Mouse (Mus musculus) splenic B cell, adult 2 months (primary cell): Measurements from ENCODE around the gene Tnfaip2.

Experiments
- DNase-seq: peaks from one replicate; pipeline ENCODE4 v3.0.0-alpha.2; 2011; ENCODE audit warnings: low read depth, low spot score
- H3K27me3 ChIP-seq: 2 replicates; pipeline ENCODE4 v1.6.1; 2012; ENCODE audit warnings: mild to moderate bottlenecking, low read length, moderate library complexity, mixed read lengths; ENCODE audit not compliant: control insufficient read depth, poor library complexity, insufficient read depth, severe bottlenecking
- H3K36me3 ChIP-seq: 2 replicates; pipeline ENCODE4 v1.6.1; 2012; ENCODE audit warnings: mild to moderate bottlenecking, low read length, moderate library complexity, mixed read lengths; ENCODE audit not compliant: control insufficient read depth, poor library complexity, insufficient read depth, severe bottlenecking

The Tnfaip2 gene

GRCm38 (mm10) chr12:111442309-111443010, at the start of gene Tnfaip2:
TSS of gene Tnfaip2 (plus strand) at chr12:111442469.
- DNase-seq = peak; percentile 42
- Histone ChIP-seq H3K27me3 (no peaks in the 10 kb centered on the region), H3K36me3 (no peaks in the 10 kb centered on the region)

- Histone ChIP-seq H3K36me3 (no peaks in the 10 kb centered on the region), H3K27me3 (no peaks in the 10 kb centered on the region)
- DNase-seq = no peak
These were observed 48.3 kb upstream of the Tnfaip2 start for GRCm38 (mm10) chr12:111394008-111394407.

- no peaks in the 10 kb centered on the region for H3K27me3 ChIP-seq
- no peaks in the 10 kb centered on the region for H3K36me3 ChIP-seq
- DNase-seq = no peak
These were observed 45.3 kb upstream of the Tnfaip2 start for GRCm38 (mm10) chr12:111396997-111397396.

DNA sequence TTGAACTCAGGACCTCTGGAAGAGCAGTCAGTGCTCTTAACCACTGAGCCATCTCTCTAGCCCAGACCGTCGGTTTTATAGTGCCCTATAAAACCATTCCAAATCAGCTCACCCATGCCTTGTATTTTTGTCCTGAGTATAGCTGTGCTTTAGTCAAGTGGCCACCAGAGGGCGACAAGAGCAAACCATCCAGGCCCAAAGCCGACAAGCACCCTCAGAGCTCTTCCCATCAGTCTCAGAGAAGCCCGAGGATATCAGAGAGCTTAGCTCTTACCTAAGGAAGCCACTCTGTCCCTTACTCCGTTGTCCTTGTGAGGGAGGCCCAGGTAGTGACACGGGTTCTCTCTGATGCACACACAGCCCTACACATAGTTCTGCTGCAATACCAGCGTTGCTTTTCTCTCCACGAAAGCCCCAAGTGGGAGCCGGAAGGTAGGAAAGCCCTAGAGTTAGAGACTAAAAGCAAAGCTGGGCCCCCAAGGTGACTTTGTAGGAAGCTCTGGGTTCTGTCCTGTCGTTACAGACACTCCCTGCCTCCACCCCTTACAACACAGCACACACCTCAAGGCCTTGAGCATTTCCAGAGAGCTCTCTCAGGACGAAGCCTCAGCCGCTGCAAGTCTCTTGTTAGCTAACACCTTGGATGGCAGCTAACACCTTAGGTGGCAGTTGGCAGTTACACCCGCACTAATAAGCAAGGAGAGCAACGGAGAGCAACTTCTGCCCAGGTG, 40.6 kb upstream of the Tnfaip2 start:
- peak; percentile 68 for DNase-seq
- H3K36me3 ChIP-seq = no peaks in the 10 kb centered on the region

GRCm38 (mm10) chr12:111404880-111405279, 37.4 kb upstream of the Tnfaip2 start:
- no peaks in the 10 kb centered on the region for H3K27me3 ChIP-seq
- no peaks in the 10 kb centered on the region for H3K36me3 ChIP-seq
- no peak for DNase-seq

More for the DNA sequence above, 40.6 kb upstream of the Tnfaip2 start:
- no peaks in the 10 kb centered on the region for H3K27me3 ChIP-seq

DNA sequence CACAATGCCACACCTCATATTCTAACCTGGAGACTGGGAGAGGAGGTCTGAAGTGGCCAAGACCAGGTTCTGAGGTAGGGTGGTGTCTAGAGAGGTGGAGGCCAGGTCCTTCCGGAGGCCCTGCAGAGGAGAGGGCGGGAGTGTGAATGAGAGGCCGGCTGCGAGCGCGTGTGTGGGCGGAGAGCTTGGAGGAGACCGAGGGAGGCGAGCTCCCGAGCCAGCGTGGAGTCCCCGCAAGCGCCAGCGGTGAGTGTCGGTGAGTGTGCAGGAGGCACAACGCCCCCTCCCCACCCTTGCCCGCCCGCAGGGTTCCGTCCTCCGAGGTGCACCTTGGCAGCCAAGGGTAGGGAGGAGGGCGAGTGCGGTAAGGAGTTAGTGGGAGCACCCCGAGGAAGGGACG, 35.6 kb upstream of the Tnfaip2 start, which contains the start of gene Lbhd2:
TSS of gene Lbhd2 (plus strand) at position 188 of the 400 bp plus-strand sequence.
- H3K36me3 ChIP-seq = no peaks in the 10 kb centered on the region
- no peak for DNase-seq

DNA sequence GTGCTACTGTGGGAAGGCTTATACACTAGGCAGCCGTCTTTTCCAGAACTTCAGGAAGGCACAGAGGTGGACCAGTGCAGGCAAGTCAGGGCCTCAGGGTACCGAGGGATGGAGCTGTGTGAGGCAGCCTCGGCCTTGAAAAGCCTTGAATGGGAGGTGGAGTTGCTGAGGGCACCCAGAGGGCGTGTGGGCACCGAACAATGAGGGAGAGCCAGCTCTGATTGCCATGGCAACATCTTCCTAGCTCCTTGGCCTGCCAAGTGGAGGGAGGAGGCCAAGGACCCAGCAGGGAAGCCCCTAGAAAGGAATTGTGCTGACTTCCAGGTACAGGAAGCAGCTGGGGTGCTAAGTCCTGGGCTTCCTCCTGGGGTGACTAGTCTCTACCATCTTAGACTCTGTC, 32.7 kb upstream of the Tnfaip2 start:
- no peak for DNase-seq
- Histone ChIP-seq H3K27me3 (no peaks in the 10 kb centered on the region), H3K36me3 (no peaks in the 10 kb centered on the region)

More for the DNA sequence above, 35.6 kb upstream of the Tnfaip2 start, which contains the start of gene Lbhd2:
- H3K27me3 ChIP-seq = no peaks in the 10 kb centered on the region

DNA sequence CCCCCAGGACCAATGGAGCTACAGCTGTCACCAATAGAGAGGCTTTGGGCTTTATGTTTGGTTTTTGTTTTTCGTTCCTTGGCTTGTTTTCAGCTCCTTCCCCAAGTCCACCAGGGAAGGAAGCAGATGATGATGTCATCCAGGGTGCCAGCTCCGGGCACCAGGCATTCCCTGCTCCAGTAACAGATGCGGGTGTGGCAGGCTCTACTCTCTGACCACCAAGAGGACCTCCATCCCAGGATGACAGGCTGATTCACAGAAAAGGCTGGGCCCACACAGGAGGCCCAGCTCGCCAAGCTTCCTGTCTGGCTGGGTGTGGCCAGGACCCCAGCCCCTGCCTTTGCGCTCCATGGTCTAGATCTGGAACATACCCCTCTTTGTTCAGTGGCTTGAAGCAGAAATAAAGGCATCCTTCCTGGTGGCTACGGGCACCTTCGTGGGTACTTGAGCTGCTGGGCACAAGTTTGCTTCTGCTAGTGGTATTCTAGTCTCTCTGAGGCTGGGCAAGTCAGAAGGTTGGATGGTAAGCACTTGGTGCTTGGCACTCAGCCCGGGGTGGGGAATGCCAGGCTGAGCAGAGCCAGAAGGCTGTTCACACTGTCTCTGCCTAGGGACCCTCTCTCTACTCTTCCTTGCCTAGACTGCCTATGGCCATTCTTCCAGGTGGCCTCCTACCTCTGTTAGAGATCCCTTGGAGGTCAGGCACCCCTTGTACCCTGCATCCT, 30.5 kb upstream of the Tnfaip2 start:
- Histone ChIP-seq H3K36me3 (no peaks in the 10 kb centered on the region), H3K27me3 (no peaks in the 10 kb centered on the region)
- no peak for DNase-seq

- H3K27me3 ChIP-seq = no peaks in the 10 kb centered on the region
- DNase-seq = no peak
- no peaks in the 10 kb centered on the region for H3K36me3 ChIP-seq
These were observed 29.5 kb upstream of the Tnfaip2 start for GRCm38 (mm10) chr12:111412581-111413284.

DNA sequence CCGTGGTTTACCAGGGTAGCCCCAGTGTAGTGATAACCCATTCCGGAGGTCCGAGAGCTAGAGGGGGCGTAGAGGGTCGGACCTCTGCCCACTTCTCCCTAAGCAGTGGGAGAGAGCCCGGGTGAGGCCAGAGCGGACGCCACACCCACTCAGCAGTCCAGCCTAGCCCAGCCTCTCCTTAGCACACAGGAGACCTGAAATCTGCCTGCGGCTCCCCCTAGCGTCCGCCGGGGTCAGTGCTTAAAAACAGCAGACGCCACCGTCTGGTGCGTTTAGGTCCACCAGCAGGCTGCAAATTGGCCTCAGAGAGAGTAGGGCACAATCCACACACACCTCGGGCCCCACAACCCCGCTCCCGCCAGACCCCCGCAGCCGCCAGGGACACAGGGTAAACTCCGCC, 29.0 kb upstream of the Tnfaip2 start:
- Histone ChIP-seq H3K27me3 (no peaks in the 10 kb centered on the region), H3K36me3 (no peaks in the 10 kb centered on the region)
- DNase-seq = peak; percentile 77

GRCm38 (mm10) chr12:111416921-111417779, 25.1 kb upstream of the Tnfaip2 start, which contains the start of gene Exoc3l4:
TSS of gene Exoc3l4 (plus strand) at chr12:111417017.
- Histone ChIP-seq H3K27me3 (no peaks in the 10 kb centered on the region), H3K36me3 (no peaks in the 10 kb centered on the region)
- no peak for DNase-seq

DNA sequence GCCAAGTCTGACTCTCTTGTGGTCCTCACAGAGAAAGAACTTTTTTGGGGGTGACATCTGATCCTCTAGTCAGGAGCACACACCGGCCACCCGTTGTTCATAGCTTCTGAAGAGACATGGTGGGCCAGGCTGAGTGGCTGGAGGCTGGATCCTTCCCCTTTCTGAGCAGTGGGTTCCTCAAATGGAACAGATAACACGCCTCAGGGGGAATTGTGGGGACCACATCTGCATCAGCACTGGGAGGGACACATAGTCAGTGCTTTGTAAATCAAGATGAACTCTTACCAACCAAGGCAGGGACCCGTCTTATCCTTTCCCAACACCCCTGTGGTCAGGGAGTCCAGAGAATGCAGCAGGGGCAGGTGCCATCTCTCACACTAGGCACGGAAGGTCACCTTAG, 22.4 kb upstream of the Tnfaip2 start:
- H3K36me3 ChIP-seq = no peaks in the 10 kb centered on the region
- no peak for DNase-seq
- 0 out of 2 replicates have a peak, but pooled peaks cover 2% of the 10 kb centered on the region for H3K27me3 ChIP-seq

DNA sequence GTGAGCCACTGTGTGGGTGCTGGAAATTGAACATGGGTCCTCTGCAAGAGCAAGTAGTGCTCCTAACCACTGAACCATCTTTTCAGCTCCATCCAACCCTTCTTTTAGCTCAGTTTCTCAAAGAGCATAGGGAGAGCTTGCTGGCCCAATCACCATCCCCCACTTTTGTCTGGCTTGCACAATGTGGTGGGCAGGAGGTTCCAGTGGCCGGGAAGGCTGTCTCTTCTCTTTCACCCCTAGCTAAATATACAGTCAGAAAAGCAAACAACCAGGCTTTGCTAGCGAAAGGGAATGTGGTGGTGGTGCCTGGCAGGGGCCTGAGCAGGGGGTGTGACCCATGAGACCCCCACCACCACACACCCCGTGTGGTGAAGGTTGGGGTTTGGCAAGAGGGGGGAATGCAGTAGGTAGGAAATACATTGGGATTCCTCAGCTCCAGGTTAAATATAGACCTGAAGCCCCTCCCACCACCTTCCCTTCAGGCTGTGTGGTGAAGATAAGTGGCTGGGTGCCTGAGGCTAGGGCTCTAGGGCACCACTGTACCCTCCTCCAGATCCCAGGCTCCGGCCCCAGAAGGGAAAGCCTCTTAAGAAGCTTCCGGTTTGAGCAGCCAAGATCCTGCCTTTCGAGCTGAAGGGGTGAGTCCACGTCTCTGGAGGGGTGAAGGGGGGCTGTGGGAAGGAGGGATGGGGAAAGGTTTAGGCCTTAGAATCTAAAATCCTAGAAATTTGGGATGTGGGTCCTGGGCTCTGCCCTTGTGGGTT, 21.1 kb upstream of the Tnfaip2 start:
- no peak for DNase-seq
- Histone ChIP-seq H3K36me3 (no peaks in the 10 kb centered on the region), H3K27me3 (0 out of 2 replicates have a peak, but pooled peaks cover 2% of the 10 kb centered on the region)
